Mouse (Mus musculus): ENCODE measurements around the gene Agxt2.
A peak's percentile ranks its signal among the peaks of the same experiment; 100 is the strongest.

Agxt2 gene

DNA sequence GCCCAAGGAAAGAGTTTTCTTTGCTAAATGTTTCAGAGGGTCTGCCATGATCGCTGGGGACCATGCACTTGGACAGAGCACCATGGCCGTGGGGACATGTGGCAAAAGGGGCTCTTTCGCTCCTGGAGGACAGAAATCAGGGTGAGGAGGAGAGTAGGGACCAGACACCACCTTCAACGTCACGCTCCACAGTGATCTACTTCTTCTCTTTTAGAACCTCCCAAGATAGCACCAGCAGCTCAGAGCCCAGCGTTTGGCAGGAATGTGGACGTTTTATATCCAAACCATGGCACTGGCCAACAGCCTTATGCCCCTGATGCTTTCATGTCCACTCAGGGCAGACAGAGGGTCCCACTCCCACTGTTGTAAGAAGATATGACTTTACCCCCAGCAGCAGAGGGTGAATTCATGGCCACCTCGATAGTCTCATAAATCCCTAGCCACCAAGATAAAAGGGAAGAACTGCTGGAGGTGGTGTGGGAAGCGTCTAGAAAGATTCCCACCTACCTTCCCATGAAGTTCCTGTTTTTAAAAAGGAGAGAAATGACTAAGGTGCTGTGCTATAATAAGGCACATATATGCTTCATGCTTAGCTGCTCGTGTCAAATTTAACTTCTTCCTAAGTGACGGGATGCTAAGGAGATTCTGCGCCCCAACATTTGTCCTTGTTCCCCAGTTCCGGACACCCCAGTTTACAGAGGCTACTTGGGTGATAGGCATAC is 68.4 kb downstream of the Agxt2 start:
- DNase-seq, result no peak

DNA sequence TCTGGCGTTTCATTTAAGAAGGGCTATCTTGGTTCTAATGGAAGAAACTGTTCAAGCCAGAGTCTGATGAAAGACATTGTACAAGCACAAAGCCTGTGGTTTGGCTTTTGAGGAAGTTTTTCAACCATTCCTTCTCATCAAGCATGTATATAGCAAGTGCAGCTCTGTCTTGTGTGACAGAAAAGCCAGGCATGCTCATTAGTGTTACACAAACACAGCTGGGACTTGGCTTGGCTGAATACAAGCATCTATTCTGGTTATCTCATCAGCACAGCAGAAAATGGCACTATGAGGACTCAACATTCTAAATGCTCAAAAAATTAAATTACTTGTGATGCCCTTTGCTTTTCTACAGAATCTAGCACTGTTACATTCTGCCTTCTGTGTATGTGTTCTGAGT is 78.6 kb downstream of the Agxt2 start:
- no peak for DNase-seq

DNA sequence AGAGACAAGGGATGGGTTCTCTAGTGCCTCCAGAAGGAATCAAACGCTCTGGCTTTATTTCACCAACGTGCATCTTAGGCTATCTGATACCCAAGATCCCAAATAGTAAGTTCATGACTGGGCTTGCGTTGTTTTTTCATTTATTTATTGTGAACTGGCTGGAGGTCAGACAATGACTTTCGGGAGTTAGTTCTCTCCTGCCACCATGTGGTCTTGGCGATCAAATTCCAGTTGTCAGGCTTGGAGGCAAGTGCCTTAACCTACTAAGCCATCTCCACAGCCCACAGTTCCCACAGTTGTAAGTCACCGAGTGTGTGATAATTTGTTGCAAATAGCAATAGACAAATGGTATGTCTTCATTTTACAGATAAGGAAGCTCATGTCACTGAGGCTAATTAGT is 81.6 kb downstream of the Agxt2 start:
- peak; percentile 49 for DNase-seq

DNA sequence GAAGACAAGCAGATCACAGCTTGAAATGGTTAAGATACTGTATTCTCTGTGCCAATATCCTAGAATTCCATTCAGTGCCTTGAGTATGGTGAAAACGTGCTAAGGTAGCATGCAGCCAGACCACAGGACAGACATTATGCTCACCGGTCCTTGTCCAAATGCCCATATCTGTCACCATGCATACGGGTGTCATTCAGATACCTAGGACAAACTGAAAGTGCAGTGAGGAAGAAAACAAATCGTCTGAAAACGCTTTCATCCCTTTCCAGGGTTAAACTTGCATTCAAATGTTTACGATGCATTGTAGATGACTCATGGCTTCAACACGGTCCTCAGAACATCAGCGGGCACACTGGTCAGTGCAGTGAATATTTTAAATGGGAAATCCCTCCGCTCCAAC is 83.2 kb downstream of the Agxt2 start:
- no peak for DNase-seq

DNA sequence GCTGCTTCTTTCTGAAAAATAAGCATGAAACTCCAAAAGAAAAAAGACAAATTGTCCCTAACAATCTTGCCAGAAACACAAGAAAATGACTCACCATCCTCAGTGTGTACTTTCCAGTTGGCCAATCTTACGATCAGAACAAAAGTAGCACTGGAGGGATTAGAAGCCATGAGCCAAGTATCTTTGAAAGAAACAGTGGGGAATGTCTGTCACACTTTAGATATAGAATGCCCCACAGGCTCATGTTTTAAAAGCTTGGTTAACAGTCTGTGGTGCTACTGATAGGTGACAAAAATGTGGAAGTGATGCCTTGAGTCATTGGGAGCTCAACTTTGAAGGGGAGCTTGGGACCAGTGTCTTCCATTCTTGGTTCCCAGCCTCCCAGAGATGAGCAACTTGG is 83.9 kb downstream of the Agxt2 start:
- no peak for DNase-seq

DNA sequence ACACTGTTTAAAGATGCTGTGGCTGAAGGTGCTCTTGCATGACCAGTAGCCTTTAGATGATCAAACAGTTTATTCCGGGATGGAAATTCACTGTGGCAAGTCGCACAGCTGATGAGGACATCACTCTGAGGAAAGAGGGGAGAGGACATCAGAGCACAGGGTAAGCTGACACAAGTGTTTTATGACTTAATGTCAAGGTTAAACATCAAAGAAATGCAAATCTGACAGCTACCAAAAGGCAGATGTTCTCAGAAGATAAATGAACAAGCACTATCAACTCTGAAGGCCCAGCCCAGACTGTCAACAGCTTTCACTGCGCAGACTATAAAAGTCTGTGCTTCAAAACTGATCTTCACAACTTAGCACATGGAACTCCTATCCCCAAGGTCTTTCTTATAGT is 88.8 kb downstream of the Agxt2 start:
- no peak for DNase-seq

Data from kidney, postnatal 10 days (tissue).